Mouse (Mus musculus): Measurements from ENCODE around the gene Inpp5d.
"Not testable (repeated sequence)": the region's sequence is repeated elsewhere in the genome, so short reads cannot be mapped to it uniquely, and the experiment has no call there.

Inpp5d gene

DNA sequence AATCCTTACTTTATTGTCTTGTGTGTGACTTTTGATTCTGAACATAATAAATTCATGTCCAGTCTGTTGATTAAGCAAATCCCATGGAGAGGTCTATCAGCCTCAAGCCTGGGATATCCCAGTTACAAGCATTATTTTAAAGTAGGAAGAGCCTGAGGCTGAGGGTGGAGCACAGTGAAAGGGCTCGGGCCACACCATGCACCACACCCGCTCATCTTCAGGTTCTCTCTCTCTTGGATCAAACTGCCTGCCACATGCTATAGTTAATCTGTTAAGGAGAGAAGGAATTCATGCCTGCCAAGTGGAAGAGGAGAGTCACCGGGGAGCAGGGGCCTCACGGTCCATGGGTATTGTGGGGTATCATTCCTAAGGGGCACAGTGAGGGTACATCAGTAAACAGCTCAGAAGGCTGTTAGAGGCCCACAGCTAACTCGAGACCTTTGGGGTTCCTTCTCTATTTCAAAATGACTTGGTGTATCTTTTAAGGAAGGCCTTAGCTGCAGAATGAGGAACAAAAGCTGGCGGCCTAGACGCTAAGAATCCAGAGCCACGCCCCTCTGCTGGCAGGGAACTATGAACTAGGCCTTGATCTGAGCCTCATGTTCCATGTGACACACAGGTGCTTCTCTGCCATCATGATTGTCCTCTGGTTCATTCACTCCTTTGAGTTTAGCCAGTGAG lies 39.0 kb downstream of the Inpp5d start:
- DNase-seq: peak; percentile 51 to 68

DNA sequence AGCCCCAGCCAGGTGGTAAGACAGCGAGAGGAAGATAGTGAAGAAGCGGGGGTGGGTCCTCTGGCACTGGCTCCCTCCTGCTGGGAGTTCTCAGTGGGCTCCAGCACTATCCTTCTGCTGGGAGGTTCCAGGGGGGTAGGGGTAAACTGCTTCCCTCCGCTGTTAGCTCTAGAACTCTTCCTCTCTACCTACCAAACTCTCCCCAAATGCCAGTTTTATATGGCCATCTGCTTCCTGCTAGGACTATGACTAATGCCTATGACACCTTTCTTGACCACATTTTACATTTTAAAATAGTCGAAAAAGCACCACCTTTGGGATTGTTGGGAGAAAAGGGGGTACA lies 39.5 kb downstream of the Inpp5d start:
- no peak for DNase-seq

DNA sequence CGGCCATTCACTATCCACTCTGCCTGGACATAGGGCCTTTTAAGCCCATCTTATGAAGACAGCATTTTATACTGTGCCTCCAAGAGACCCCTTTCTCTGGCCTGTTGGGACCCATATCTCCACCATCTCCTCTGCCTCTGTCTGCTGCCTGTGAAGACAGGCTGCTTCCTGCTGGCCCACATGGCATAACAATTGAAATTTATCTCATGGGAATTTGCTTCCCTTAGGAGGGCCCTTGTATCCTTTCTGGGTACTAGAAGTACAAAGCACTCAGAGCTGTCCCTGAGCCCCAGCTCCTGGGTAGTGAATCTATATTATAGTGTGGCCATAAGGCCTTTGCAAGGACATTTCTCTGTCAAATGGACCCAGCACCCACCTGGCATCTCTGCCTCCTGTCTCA lies 40.6 kb downstream of the Inpp5d start:
- DNase-seq: no peak

DNA sequence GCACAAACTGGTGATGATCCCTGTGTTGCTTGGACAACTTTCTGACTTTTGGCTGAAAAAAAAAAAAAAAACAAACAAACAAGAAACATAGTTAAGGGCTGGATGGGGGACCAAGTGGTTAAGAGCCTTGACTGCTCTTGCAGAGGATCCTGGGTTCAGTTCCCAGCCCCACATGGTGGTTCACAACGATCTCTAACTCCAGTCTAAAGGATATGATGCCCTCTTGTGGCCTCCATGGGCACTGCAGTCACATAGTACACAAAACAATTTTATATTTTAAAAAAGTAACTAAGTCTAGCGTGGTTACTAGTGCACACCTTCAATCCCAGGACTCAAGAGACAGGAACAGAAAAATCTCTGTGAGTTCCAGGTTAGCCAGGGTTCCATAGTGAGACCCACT lies 43.9 kb downstream of the Inpp5d start:
- no peak for DNase-seq

DNA sequence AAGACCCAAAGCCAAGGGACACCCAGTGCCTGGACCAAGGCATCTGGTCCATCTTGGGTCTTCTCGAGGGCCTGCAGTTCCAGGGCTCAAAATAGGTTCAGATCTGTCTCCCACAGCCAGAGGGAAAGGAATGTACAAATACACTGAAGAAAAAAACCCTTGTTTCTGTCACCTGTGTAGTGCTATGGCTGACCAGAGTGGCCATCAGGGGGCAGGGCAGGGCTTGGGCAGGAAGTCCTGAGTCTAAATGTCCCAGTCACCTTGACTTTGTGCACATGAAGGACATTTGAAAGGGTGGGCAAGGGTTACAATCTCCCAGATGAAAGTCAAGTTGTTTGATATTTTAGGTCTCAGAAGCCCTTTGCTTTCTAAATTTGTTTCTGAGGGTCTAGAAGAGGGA lies 46.9 kb downstream of the Inpp5d start:
- no peak for DNase-seq

DNA sequence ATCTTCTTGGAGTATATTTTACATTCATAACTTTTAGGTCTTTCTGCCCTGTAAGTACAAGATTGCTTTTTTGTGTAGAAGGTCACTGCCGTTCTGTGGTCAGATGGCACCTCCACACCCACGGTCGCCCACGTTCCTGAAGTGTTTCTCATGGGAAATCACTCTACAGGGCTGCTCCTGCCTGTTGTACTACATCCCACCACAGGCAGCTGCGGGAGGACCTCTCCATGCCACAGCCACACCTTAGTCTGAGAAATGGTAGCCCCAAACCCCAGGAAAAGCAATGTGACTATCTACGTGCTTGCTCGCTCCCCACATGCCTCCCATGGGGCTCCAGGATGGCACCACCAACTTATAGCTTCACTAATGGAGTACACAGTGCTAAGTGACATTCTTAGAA lies 48.2 kb downstream of the Inpp5d start:
- DNase-seq: no peak

DNA sequence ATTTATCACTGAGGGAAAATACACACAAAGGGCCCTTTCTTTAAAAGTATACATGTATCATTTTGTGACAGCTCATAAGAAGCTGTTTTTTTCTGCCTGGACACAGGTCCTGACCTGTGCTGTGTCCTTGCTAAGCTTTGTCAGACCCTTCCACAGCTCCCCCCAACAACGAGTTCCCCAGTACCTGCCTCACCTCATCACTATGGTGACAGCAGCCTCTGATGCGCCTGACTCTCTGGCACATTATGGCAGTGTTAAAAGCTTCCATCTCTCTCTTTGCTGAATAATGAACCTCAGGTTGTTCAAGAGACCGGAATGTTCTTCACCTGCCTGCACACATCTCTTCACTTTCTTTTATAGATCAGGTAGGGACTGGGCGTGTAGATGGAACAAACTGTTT lies 51.4 kb downstream of the Inpp5d start:
- no peak for DNase-seq

DNA sequence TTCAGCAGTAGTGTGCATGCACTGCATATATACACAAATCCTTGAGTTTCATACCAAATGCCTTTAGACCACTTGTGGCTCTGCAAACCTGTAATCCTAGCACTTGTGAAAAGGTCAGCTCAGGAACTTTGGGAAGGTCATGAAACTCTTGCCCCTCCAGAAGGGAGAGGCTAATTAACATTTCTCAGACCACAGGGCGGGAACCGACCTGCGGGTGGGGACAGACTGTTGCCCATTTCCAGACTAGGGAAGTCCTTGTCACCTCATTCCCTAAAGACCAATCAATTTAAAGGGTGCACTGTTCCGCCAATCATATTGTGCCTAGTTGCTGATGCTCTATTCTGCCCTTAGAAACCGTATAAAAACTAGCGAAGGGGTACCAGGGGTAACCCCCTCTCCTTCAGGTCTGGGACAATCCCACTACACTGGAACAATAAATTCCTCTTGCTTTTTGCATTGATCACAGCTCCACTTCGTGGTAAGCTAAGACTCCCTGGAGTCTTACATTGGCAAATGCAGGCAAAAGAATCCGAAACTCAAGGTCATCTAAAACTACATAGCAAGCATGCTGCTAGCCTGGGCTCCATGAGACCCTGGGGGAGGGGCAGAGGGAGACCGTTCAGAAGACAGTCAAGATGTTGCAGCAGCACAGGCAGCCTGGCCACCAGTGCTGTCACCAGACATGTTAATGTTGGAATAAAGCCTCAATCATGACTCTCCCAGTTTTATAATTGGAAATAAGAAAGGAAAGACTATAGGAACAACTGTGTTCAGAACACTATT lies 53.9 kb downstream of the Inpp5d start:
- no peak for DNase-seq

DNA sequence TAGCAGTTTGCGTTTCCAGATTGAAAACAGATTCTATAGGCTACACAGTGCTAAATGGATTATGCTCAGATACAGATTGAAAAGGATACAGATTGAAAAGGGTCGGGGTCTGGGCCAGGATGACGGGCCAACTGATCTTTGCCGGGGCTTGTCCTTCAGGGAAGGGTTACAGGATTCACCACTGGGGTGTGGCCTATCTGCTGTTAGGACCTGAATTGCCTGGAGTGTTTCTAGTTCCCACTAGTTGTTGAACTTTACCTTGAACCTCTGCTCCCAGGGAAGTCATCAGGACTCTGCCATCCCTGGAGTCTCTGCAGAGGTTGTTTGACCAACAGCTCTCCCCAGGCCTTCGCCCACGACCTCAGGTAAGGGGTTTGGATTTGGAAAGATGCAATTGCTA lies 55.9 kb downstream of the Inpp5d start:
- no peak for DNase-seq

DNA sequence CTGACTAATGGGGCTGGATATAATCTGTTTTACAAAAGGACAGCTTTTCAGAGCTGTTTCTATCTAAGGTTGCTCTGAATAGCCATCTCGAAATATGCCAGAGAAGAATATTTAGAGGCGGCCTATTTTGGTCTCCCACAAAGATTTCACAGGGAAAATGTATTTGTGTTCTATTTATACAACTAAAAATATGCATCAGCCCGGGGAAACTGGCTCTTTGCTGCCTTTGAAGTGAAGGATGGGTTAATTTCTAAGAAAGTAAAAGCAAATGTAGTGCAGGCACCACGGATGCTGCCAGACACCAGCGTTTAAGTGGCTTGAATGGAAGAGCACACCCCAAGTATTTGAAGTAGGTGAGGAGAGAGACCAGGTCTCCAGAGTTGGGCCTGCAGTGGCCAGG lies 59.0 kb downstream of the Inpp5d start:
- DNase-seq: no peak

DNA sequence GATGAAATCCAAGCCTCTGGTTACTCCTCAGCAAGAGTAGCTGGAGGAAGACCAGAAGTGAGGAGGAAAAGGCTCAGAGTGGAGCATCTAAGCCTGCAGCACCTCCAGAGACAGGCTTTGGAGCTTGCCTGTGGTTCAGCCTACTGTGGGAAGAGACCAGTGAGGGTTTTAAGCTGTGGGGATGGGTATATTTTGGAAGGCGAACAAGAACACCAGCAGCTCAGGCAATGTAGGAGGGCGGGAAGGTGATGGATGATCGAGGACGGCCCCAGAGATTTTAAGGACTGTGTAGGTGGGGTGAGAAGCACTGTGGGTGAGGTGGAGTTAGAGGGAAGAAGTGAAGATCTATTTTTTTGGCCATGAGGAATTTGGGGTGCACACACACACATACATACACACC lies 60.8 kb downstream of the Inpp5d start:
- no peak for DNase-seq

DNA sequence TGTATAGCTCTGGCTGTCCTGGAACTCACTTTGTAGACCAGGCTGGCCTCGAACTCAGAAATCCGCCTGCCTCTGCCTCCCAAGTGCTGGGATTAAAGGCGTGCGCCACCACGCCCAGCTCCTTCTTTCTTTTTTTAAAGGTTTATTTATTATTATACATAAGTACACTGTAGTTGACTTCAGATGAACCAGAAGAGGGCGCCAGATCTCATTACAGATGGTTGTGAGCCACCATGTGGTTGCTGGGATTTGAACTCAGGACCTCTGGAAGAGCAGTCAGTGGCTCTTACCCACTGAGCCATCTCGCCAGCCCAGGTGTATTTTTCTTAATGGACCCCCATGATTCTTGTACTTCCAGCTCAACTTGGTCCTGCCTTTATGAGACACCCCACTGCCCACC lies 62.4 kb downstream of the Inpp5d start:
- DNase-seq: not testable (repeated sequence)

DNA sequence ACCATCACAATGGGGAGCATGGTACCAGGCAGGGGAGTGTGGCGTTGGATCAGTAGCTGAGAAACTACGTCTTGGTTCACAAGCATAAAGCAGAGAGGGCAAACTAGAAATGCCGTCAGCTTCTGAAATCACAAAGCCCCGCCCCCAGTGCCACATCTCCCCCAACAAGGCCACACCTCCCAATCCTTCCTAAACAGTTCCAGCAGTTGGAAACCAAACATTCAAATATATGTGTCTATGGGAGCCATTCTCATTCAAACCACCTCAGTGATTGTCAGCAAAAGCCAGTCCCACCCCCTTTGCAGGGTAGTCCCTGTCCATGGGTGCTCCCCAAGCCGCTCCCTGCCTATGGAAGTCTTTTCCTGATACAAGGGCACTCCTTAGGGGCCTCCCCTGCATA lies 64.0 kb downstream of the Inpp5d start:
- no peak for DNase-seq

DNA sequence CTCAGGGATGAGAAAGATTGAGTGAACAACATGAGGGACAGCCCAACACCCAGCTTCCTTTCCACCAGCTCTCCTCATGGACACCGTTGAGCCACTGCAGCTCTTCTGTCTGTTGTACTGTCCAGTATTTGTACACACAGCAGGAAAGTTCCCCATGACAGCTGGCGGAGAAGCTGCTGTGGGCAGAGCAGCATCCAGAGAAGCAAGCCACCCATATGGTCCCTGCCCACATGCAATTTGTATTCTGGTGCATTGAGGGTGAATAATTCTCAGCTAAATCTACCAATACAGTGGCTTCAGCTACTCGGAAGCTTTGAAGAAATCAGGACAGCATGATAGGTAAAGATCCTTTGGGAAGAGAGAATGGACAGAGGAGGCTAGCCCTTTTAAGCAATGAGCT lies 64.7 kb downstream of the Inpp5d start:
- no peak for DNase-seq

DNA sequence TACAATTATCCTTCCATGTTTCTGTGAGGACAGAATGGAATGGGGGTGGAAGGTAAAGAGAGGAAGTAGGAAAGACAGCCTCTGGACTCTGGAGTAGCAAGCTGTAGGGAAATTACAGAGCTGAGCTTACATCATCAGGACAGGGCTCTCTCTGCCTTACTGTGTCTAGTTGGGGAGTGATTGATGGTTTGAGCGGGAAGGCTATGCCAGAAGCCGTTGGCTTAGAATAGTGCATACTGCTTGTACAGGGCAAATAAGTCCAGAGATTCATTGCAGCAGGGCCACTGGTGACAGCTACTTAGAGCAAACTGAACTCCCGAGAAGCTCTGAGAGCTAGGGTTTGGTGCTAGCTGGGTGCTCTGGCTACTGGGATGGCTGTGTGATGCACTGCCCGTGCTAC lies 66.2 kb downstream of the Inpp5d start:
- no peak for DNase-seq

DNA sequence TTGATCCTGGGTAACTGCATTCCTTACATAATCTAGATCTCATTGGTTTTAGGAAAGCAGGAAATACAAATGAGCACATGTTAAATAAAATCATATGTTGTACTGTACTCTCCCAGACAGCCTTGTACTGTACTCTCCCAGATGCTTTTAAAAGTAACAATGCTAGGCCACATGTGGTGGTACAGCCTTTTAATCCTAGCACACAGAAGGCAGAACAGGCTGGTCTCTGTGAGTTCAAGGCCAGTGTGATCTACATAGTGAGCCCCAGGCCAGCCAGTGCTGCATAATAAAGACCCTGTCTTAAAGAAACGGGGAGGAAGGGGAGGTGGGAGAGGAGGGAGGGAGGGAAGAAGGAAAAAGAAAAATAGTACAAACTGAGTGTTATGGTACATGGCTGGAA lies 66.9 kb downstream of the Inpp5d start:
- DNase-seq: no peak

DNA sequence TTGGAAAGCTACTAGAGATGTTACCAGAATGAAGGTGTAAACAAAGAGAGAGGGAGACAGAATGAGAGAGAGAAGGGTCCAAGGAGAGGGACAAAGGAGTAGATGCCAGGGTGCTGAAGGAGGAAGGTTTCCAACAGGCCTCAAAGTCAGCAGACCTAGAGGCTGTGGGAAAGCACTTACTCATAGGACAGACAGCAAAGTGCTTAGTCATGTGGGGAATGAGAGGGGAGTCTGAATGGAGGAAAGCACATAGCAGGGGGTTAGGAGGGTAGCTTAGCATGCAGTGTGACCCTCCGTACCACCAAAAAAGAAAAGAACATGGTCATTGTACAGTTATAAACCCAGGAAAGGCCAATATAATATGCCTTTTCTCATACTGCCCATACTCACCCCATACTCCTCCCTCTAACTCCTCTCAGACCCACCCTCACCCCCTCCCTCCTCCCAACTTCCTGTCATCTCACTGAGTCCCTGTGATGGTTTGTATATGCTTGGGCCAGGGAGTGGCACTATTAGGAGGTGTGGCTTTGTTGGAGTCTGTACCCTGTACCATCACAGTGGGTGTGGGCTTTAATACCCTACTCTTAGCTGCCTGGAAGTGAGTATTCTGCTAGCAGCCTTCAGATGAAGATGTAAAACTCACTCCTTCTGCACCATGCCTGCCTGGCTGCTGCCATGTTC lies 69.7 kb downstream of the Inpp5d start:
- DNase-seq: no peak

DNA sequence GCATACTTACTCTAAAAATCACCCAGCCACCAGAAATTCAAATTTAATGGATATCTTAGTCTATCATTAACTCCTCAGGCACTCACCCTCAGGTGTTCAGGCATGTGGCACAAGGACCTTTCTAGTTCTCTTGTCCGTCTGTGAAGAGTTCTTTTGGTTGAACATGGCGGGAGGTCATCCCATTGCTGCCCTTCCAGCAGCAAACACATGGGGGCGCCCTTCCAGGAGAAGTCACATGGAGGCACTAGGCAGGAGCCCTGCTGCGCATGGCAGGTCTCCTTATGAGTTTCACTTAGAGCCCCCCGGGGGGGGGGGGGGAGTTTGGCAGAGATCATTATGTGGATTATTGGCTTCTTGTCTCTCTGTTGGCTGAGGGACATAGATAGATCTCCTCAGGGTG lies 76.2 kb downstream of the Inpp5d start:
- DNase-seq: peak; percentile 21 to 59

DNA sequence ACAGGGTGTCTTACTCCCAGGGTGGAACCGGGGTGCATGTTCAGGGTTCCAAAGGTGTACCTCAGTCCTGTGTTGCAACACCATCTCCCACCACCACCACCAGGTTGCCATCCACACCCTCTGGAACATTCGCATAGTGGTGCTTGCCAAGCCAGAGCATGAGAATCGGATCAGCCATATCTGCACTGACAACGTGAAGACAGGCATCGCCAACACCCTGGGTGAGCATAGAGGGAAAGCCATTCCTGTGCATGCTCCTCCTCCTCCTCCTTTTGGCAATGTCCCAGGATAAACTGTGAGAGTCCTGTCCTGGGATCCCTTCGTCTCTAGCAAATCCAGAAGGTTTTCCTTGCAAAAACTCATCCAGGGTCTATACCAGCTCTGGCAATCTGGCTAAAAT lies 77.9 kb downstream of the Inpp5d start:
- DNase-seq: no peak

DNA sequence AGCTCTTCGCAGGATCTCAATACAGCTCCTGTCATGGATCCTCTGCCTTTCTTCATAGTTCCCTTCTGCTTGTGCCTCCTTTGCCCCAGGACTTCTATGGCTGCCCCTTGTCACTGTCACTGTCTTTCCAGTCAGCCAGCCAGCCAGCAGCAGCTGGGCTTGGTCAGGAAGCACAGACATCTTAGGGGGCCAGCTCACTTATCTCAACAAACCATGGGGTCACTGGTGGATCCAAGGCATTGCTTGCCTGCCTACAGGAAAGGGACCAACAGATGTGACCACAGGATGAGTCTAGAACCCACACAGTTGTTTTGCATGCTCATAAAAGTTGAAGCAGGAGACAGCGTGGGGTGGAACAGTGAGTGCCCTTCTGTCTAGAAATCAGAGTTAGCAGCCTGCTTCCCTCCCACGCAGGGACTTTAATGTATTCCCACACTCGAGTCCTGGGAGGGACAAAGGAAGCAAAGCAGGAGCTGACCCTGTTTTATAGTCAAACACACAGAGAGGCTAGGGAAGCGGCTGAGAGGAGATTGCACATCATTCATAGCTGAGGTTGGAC lies 79.9 kb downstream of the Inpp5d start:
- no peak for DNase-seq

DNA sequence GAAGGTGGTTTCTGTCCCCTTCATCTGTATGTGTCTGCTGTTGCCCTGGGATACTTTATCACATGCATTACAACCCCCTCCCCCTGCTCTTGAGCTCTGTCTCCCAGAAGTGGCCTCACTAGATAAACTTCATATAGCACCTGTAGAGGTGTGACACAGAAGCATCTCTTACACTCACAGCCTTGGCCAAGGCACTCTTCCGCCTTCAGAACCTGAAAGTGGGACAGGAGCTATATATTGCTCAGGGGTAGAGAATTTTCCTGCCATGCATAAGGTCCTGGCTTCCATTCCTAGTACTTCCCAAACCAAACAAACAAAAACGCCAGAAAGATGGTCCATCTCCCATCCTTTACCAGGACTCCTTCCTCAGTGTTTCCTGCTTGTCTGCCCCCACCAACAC lies 84.1 kb downstream of the Inpp5d start:
- no peak for DNase-seq

DNA sequence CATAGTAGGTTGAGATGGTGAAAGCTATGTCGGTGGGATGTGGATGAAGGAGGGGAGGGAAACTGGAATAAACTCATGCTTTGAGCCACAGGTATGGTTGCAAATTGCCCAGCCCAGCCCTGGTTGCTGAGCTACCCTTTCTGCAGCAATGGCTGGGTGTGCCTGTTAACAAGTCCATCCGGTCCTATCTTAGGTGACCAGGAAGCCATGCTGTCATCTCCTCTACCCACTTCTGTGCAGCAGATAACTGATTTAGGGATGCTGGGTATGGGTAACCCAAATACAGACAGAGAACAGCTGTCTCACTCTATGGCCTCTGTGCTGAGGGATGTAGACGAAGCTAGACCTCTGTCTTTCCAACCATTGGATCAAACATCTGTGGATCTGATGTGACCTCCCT lies 86.2 kb downstream of the Inpp5d start:
- no peak for DNase-seq

DNA sequence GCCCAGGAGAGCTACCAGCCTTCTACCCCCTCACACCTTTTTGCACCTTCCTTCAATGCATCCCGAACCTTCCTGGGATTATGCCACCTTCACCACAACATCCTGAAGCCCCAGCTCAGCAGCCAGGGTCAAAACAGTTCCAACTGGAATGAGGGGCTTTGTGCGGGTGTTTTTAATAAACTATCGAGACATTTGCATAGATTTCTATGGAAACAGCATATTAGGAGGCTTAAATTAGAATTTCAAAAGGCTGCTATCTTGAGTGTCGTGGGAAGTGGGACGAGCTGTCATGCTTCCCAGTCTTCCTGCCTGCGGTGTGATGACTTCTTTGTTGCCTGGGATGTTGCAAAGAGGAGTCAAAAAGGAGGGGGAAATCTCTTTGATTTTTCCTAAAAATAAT lies 88.9 kb downstream of the Inpp5d start:
- no peak for DNase-seq

DNA sequence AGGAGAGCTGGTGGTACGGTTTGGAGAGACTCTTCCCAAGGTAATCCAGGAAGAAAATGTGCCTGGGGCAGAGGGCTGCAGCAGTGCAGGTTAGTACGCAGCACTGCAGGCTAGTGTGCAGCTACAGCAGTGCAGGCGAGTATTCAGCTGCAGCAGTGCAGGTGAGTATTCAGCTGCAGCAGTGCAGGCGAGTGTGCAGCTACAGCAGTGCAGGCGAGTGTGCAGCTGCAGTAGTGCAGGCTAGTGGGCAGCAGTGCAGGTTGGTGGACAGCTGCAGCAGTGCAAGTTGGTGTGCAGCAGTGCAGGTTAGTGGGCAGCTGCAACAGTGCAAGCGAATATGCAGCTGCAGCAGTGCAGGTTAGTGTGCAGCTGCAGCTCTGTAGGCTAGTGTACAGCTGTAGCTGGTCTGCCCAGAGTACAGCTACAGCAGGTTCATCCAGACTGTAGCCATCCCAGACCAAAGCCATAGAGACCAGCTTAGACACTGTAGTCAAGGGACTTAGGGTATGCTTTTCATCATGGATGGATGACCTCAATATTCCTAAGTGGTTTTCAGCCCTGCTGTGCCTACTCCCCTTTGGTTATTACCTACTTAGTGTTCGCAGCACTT lies 89.7 kb downstream of the Inpp5d start:
- DNase-seq: no peak

All from spleen, adult 18-20 months (tissue).